Mouse (Mus musculus) T-helper 17 cell (primary cell): ENCODE results near the gene Rab30.
"Not testable (repeated sequence)": the region's sequence is repeated elsewhere in the genome, so short reads cannot be mapped to it uniquely, and the experiment has no call there.

Experiments
- in situ Hi-C, 2 experiments: fragments of 300-600 bp; cut with MboI, MseI; formaldehyde crosslinking; loops; 1 replicate in 1 of 2; 2 replicates in 1 of 2; pipeline ENCODE4 v1.15.1; 2025; ENCODE audit warnings: high pct_unique_total_duplicates in 2 of 2

Gene Rab30

GRCm38 (mm10) chr7:92741152-92741860 is at the start of gene Rab30:
Gene Rab30, plus strand, starts transcription at chr7:92741603.
- in situ Hi-C loops, result loop anchor here in 1 of 2 experiments (5.0 to 10.0 kb wide), 2 partner anchors 84 to 107 kb away; partner anchors contain the start of gene Ankrd42

DNA sequence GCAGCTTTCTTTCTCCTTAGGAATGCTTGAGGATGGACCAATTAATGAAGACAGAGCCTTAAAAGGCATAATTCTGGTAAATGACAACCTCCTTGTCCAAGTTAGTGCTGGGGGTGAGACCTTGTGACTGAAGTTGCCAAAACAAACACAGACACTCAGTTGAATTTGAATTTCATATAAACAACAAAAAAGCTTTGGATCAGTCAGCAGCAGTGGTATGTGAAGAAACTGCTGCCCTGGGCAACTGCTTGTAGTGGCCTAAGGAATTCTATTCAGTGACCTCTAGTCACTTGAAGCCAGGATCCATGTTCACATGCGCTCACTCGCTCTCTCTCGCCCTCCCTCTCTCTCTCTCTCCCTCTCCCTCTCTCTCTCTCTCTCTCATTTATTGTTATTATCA is 45.0 kb upstream of the Rab30 start:
- in situ Hi-C loops, result loop anchor here in 1 of 2 experiments (10.0 kb wide), 1 partner anchor 898 kb away; no protein-coding TSS in a partner anchor

DNA sequence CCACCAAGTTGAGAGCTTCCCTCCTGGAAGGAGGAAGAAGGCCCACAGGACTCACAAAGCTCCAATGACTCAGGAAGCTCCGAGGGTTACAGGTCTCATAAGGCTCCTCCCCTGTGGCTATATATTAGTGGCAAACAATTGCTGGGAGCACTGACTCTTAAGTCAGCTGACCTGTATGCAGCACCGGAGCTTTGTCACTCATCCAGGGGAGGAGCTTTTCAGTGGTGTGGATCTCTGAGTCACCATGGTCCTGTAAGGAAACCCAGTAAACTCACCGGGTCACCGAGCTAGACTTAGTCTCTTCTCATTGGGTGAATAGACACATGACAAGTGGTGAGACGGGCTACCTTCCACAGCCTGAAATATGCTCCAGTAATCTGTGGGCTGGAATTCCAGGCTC is 42.6 kb upstream of the Rab30 start:
- in situ Hi-C loops, result loop anchor here in 1 of 2 experiments (10.0 kb wide), 1 partner anchor 896 kb away; no protein-coding TSS in a partner anchor

DNA sequence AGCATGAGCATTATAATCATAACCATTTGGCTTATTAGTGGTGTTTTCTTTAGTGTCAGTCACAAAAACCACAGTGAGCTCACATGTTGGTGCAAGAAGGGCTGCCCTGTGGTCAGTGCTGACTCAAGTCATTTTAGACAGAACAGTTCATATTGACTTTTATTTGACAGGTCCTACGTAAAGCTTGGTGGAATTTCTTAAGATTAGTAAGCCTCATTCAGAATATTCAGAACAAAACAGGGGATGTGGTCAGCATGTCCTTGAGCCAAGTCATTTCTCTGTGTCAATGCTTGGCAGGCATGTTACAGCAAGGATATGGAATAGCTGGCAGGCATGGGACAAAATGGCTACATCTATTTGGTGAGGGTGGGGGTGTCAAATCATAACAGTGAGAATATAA is 37.7 kb upstream of the Rab30 start:
- in situ Hi-C loops, result no loop called here

GRCm38 (mm10) chr7:92705534-92705933 is 35.9 kb upstream of the Rab30 start:
- in situ Hi-C loops, result no loop called here

DNA sequence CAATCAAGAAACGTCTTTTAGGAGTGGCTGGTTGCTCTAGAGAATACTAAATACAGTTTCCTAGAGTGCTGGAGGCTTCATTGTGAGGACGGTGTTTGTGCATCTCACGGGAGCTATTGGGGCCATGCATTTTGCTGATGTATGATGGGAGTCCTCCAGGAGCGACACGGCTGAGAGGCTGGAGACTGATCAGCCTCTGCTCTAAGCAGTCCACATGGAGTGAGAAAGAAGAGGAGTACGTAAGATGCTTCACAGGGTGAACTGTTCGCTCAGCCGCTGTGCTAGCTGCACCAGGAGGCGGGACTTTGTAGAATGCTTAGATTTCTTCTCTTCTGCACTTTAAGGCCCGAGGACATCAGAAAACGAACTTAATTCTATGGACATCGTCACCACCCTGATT is 34.7 kb upstream of the Rab30 start:
- in situ Hi-C loops, result no loop called here

- in situ Hi-C loops, result no loop called here
Measured at GRCm38 (mm10) chr7:92709573-92709972, 31.8 kb upstream of the Rab30 start.

DNA sequence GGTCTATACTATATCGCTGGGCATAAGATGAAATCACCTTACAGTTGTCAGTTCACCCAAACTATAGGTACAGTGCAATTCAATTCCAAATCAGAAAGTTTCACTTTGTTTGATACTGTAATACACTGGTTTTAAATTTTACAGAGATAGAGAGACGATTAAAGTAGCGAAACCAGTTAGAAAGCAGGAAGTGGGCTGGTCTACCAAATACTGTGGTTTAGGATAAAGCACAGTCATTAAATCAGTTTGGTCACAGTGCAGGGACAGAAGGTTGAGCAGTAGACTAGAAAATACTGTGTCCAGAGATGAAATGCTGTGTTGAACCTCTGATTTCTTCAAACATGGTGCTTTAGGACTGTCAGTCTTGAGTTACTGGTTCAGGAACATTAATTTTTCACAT is 29.8 kb upstream of the Rab30 start:
- in situ Hi-C loops, result no loop called here

DNA sequence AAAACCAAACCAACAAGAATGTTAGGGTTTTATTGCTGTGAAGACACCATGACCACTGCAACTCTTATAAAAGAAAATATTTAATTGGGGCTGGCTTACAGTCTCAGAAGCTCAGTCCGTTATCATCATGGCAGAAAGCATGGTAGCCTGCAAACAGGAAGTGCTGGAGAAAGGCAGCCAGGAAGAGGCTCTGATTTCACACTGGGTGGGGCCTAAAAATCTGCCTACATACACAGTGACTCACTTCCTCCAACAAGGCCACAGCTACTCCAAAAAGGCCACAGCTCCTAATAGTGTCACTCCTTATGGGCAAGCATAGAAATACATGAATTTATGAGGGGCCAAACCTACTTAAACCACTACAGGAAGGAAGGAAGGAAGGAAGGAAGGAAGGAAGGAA is 26.3 kb upstream of the Rab30 start:
- in situ Hi-C loops, result no loop called here

DNA sequence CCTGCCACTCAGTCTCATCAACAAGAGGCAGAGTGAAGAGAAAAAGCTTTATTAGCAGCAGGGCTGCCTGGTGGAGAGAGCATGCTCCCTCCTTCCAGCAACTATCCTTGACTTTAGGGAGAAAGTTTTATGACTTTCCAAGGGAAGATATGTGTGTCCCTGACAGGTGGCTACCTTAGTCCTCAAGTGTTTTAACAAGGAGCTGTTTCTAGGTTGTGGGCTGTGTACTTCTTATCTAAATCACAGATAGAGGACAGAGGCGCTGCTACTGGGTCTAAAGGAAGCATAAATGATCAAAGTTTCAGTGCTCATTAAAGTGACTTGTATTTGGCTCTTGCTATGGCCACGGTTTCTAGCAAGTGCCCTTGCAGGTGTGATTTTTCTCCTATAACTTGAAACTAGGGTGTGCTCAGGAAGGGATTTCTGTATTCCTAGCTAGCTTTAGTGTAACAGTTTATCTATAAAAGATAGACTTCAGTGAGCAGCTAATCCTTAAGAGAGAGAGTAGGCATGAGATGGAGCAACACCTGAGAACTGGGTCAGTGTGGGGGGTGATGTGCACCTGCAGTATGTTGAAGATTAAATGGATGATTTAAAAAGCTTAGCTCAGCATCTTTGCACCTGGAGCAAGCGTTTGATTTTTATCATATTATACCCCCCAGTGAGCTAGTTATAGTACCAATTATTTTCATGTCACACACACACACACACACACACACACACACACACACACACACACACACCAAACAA is 21.1 kb upstream of the Rab30 start:
- in situ Hi-C loops, result no loop called here

GRCm38 (mm10) chr7:92723750-92724149 is 17.7 kb upstream of the Rab30 start:
- in situ Hi-C loops, result no loop called here

DNA sequence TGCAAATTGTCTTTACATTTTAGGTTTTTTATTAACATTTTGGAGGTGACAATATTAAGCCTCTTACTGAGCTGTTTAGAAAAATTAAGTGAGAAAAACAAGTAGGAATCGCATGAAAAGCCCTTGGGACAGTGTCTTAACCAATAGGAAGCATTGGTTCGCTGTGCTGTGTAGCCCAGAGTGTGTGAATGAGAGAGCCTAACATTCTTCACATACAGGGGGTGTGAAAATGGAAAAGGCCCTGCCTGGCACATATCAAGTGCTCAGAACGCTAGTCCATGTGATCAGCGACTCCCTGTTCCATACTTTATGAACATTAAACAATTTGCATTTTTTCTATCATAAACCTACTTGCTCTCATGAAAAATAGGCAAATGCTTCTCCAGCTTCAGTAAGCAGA is 17.1 kb upstream of the Rab30 start:
- in situ Hi-C loops, result no loop called here

DNA sequence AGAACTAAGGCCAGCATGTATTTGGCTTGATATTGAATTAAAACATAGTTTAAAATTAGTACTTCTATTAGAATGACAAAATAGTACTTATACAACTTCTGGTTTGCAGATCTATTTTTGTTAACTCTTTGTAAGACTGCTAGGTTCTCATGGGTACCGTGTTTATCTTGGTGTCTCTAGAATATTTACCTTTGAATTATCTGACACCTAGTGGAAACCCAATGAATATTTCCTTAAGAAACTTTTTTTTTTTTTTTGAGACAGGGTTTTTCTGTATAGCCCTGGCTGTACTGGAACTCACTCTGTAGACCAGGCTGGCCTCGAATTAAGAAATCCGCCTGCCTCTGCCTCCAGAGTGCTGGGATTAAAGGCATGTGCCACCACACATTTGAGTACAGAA is 11.8 kb upstream of the Rab30 start:
- in situ Hi-C loops, result not testable (repeated sequence)

DNA sequence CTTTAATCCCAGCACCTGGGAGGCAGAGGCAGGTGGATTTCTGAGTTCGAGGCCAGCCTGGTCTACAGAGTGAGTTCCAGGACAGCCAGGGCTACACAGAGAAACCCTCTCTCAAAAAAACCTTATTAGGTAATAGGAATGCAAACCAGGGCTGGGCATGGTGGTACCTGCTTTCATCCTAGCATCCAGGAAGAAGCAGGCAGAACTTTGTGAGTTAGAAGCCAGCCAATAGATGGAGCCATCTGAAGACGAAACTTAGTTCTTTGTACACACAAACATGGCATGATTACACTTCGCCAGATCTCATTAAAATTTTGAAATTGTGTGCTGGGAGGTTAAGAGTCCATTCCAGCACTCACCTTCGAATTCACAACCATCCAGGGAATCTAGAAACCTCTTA is 10.9 kb upstream of the Rab30 start:
- in situ Hi-C loops, result no loop called here

- in situ Hi-C loops, result no loop called here
Measured at GRCm38 (mm10) chr7:92730959-92731358, 10.4 kb upstream of the Rab30 start.

- in situ Hi-C loops, result no loop called here
Measured at GRCm38 (mm10) chr7:92732136-92732535, 9.3 kb upstream of the Rab30 start.

DNA sequence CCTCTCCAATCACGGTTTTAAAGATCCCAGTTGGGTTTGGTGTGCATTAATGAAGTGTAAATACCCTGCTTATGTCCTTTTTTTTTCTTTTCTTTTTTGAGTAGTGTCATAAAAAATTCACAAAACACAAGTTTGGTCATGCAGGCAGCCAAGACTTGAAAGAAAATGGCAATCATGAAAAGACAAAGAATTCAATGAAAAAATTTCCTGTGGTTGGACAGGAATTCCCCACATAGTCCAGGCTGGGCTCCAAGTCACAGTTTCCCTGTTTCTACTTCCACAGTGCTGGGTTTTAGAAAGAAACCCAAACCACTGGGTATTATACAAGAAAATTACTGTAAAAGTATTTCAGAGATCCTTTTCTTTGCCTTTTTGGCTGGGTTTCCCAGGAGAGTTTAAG is 3.8 kb upstream of the Rab30 start:
- in situ Hi-C loops, result loop anchor here in 1 of 2 experiments (5.0 kb wide), 2 partner anchors 70 to 100 kb away; partner anchors contain the start of genes Ankrd42 and Pcf11

DNA sequence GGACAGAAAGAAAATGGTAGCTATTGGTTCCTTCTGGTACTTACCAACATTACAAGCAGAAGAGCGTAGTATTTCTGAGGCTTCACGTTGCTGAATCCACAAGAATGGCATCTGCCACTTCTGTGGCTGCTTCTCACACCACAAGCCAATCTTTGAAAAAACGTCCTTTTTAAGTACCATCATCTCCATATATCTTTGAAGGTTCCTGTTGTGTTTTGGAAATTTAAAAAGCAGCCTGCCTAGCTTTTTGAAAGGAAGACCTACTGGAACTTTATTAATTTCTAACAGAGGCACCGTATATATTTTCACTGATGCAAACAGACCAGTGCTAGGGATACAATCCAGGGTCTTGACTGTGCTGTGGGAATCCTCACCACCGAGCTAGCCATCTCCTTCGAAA is 1.4 kb upstream of the Rab30 start:
- in situ Hi-C loops, result loop anchor here (5.0 to 10.0 kb wide), 4 partner anchors 73 to 105 kb away; partner anchors contain the start of genes Ankrd42 (in 2 of the 2) and Pcf11 (in 1 of the 2)

GRCm38 (mm10) chr7:92740411-92741115 is 840 bp upstream of the Rab30 start:
- in situ Hi-C loops, result loop anchor here in 1 of 2 experiments (5.0 to 10.0 kb wide), 2 partner anchors 83 to 106 kb away; partner anchors contain the start of gene Ankrd42

DNA sequence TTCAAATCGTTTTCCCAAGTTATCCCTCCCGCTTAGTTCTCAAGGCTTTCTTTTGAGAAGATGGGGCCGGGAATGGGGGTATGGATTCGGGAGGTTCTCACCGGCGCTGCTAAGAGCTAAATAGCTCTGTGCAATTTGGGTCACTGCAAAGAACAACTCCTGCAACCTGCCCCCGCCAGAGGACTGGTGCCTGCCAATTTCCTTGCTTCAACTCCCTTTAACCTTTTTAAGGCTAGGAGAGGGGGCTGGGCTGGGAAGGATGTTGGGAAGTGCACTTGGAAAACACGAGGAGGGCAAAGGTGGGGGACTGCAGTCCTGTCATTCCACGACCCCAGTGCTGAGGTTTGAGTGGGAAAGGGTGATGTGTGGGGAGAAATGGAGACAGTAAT is 452 bp downstream of the Rab30 start:
- in situ Hi-C loops, result loop anchor here in 1 of 2 experiments (5.0 to 10.0 kb wide), 2 partner anchors 85 to 107 kb away; partner anchors contain the start of gene Ankrd42

GRCm38 (mm10) chr7:92742341-92742741 is 938 bp downstream of the Rab30 start:
- in situ Hi-C loops, result loop anchor here in 1 of 2 experiments (5.0 to 10.0 kb wide), 2 partner anchors 85 to 108 kb away; partner anchors contain the start of gene Ankrd42

DNA sequence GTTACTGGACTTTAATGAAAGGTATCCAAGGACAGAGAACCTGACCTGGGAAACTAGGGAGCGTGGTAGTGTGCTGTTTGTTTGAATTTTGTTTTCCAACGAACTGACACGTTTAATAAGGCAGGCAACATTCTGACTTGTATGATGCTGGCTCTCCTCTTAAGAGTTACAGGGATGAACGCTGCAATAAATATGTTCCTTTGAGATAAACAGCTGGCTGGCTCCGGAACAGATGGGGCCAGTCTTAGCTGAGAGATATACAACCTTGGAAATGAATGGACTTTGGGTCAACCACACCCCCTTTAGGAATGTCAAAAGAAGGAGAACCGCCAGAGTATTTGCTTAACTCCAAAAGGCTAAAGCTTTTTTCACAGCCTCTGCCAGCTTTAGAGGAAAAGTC is 1.4 kb downstream of the Rab30 start:
- in situ Hi-C loops, result loop anchor here in 1 of 2 experiments (5.0 to 10.0 kb wide), 2 partner anchors 85 to 108 kb away; partner anchors contain the start of gene Ankrd42
